In the genomic region with DNA sequence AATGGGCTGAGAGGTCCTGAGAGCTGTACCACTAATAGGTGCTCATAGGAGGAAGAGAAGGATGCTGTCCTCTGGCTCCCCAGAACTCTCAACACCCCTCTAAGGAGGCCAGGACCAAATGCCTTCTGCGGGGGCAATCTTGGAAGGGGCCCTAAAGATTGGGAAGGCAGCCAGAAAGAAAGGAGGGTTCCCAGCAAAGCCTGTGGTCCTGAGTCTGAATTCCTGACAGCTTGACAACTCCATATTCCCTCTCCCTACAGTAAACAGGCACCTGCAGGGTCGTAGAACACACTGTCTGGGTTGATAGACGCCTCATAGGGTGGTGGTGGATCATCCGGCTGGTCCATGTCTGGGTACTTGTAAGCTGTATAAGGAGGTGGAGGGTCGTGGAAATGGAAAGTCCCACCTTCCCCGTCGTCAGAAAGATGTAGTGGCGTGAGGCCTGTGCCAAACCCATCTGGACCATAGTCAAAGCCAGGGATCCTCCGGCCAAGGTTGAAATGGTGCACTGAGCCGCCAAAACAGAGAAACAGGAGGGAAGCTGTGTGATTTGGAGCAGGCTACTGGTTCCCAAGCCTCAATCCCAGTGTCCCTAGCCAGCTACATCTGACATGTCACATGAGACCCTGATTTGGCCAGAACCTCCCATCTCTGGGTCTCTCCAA, we compare ENCODE assay signal across 13 mouse cellular contexts. TPM values are rescaled to one million over a fixed set of nuclear protein-coding genes. Genes with fewer than 3 reads are reported as not detected.
"Had no signal": no experiment of that assay in that cellular context is flagged by ENCODE, and none has a peak within 500 bp of the region (broad histone marks: within the 10 kb centered on the region; RNA-seq: fewer than 3 reads in every experiment).

No protein-coding gene starts in this region.

- ATAC-seq: liver, postnatal 0 days; lung, postnatal 0 days; midbrain, embryonic 15.5 days had no signal

- DNase-seq: layer of hippocampus, adult 9-11 months; liver, postnatal 0 days; lung, embryonic 14.5 days; retina, postnatal 1 day; right cerebral cortex, postnatal 4 days; thymus, adult 2 months; thymus, postnatal 25 days had no signal

RNA-seq across cellular contexts. Expression of a gene that starts 10.9 kb away (rescaled TPM):
- total RNA-seq: megakaryocyte, adult 5-6 weeks had no signal

RNA-seq across cellular contexts. Expression of a gene that starts 50.2 kb away (rescaled TPM):
- total RNA-seq: layer of hippocampus, adult 2 months; left cerebral cortex, adult 18-20 months; left cerebral cortex, postnatal 36 days; megakaryocyte, adult 5-6 weeks had no signal
